ENCODE assay signal across 12 mouse cellular contexts in the genomic region with DNA sequence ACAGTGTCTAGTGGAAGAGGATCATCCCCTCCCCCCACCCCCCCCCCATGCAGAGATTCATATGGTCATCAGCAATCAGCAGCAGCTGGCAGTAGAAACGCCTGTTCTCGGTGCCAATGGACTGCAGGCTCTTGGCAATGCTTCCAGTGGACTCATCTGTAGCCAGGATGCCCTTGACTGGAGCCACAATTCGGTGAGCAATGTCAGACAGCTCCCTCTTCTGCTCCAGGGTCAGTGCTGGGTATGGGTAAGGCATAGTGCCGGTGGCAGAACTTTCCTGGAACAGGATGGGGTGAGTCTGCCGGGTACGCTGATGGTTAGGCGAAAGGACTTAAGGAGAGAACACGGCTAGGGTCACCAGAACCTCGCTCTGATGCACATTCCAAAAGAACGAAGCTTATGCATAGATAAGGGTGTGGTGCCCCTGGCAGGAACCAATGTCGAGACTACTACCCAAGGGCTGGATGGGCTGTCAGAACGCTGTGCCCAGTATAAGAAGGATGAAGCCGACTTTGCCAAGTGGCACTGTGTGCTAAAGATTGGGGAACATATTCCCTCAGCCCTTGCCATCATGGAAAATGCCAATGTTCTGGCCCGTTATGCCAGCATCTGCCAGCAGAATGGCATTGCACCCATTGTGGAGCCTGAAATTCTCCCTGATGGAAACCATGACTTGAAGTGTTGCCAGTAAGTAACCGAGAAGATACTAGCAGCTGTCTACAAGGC.
A peak's percentile ranks its signal among the peaks of the same experiment; 100 is the strongest.
DNase-seq lines count a peak whose midpoint lies in the region; TF ChIP-seq lines count a peak whose summit lies in the region.
"Had no signal": no experiment of that assay in that cellular context is flagged by ENCODE, and none has a peak within 500 bp of the region (broad histone marks: within the 10 kb centered on the region; RNA-seq: fewer than 3 reads in every experiment).

No protein-coding gene starts in this region.

- TF ChIP-seq POLR2A in brain, embryonic 14.5 days (IDR thresholded peaks at IDR 0.05; ENCODE audit: borderline replicate concordance, extremely low read depth, insufficient read depth, insufficient read length, poor library complexity, severe bottlenecking): no peak

- no peak for TF ChIP-seq CTCF in brain, embryonic 14.5 days (IDR thresholded peaks at IDR 0.05; ENCODE audit: borderline replicate concordance, extremely low read depth, insufficient read depth, insufficient read length)

- DNase-seq in adrenal gland, adult 2 months: peak; percentile 59
- no peak for DNase-seq in adrenal gland, postnatal 4 days (ENCODE audit: low spot score in 2 of 2)
- peak; percentile 25 to 35 for DNase-seq in layer of hippocampus, postnatal 10 days (ENCODE audit: low spot score in 2 of 2)
- DNase-seq in layer of hippocampus, adult 11-12 months (ENCODE audit: low spot score): no peak
- DNase-seq in brain, embryonic 14.5 days (ENCODE audit: low read depth): peak; percentile 13
- peak; percentile 62 to 71 for DNase-seq in cerebellum, postnatal 36 days
- no peak for DNase-seq in right cerebral cortex, adult 2 months (ENCODE audit: low spot score in 2 of 2)
- no peak for DNase-seq in adipocyte (ENCODE audit: low spot score)
- DNase-seq: kidney, adult 18-20 months; layer of hippocampus, adult 9-11 months; lung, adult 18-20 months; thymus, adult 18-20 months had no signal

Comparison
In these comparisons a context has a peak if more than half of its experiments do, and no peak if none do; other contexts are left out.
1. DNase-seq: peak in adrenal gland, adult 2 months (single experiment), layer of hippocampus, postnatal 10 days (2 of 2), brain, embryonic 14.5 days (single experiment) and cerebellum, postnatal 36 days (2 of 2); none in adrenal gland, postnatal 4 days (0 of 2), layer of hippocampus, adult 11-12 months (single experiment), right cerebral cortex, adult 2 months (0 of 2) and adipocyte (single experiment).